Mouse (Mus musculus) small intestine, adult 2 months (tissue): ENCODE measurements around the gene Gm28051.

Experiments used
- CTCF ChIP-seq: fragments of 200-500 bp; IDR thresholded peaks from 2 replicates; pipeline ENCODE4 v1.5.1; 2012; ENCODE audit warnings: low read depth, mild to moderate bottlenecking, control low read depth, inconsistent platforms, low read length, moderate library complexity, mixed read lengths; ENCODE audit not compliant: insufficient replicate concordance, insufficient read length; ENCODE audit errors: extremely low read depth
- POLR2A ChIP-seq: fragments of 200-500 bp; IDR thresholded peaks from 2 replicates; pipeline ENCODE4 v1.6.1; 2012; ENCODE audit warnings: low read depth, mild to moderate bottlenecking, control low read depth, inconsistent platforms, low read length, moderate library complexity

DNA sequence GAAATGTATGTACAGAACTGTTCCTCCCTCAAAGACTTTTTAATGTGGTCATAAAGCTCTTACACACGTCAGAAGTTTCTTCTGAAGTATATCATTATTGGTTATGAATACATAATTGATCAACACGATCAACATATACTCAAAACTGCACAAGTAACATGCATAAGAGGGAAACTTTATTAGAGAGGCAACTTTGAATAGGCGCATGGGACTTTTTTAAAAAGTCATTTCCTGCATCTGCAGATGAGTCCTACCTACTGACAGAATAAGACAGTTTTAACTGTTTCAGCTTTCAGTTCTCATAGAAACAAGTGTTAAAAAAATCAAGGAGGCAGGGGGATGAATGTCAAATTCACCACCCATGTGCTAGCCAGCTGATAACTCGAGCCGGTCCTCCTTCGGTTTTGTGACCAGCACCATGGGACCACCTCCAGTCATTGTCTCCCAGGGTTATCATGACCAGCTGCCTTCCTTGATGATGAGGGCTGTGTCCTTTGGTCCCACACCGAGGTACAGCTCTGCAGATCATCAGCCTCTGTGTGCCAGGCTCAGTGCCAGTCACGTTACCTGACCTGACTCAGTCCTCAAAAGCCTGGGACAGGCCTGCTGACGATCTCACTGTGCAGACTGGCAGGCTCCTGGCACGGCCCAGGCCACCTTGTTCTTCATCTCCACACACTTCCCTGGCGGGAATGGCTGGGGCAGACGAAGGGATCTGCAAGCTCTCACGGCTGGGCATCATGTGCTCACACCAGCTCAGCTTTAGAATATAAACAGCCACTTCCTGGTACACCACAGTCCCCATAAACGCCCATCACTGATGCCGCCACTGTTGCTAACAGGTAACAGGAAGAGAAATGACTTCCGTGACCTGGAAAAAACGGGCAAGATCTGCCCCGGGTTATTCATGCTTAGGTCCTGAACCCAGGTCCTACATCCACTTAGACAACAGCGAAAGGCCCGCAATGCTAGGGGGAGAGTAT lies 84.4 kb downstream of the Gm28051 start:
- TF ChIP-seq CTCF (no peak), POLR2A (no peak)
